Comparison of ENCODE assay signal across 12 mouse cellular contexts in genomic region chr6:140613822-140614221, GRCm38 (mm10).
"Had no signal": no experiment of that assay in that cellular context is flagged by ENCODE, and none has a peak within 500 bp of the region (broad histone marks: within the 10 kb centered on the region; RNA-seq: fewer than 3 reads in every experiment).

No protein-coding gene starts in this region.

- H3K27me3 ChIP-seq: kidney, embryonic 15.5 days; limb, embryonic 12.5 days; liver, embryonic 13.5 days; lung, embryonic 15.5 days; midbrain, embryonic 13.5 days; neural tube, embryonic 15.5 days had no signal

- ATAC-seq: liver, postnatal 0 days; midbrain, embryonic 13.5 days had no signal

- H3K9me3 ChIP-seq: kidney, embryonic 15.5 days; limb, embryonic 12.5 days; liver, embryonic 13.5 days; lung, embryonic 15.5 days; midbrain, embryonic 13.5 days; neural tube, embryonic 15.5 days had no signal

- H3K27ac ChIP-seq: limb, embryonic 12.5 days; liver, embryonic 13.5 days; lung, embryonic 15.5 days; macrophage; midbrain, embryonic 13.5 days; neural tube, embryonic 15.5 days had no signal

- H3K36me3 ChIP-seq: kidney, embryonic 15.5 days; limb, embryonic 12.5 days; liver, embryonic 13.5 days; lung, embryonic 15.5 days; midbrain, embryonic 13.5 days; neural tube, embryonic 15.5 days had no signal

- H3K4me1 ChIP-seq: limb, embryonic 12.5 days; liver, embryonic 13.5 days; lung, embryonic 15.5 days; midbrain, embryonic 13.5 days; neural tube, embryonic 15.5 days had no signal

- DNase-seq: kidney, postnatal 14 days; liver; liver, embryonic 13.5 days; liver, postnatal 0 days; lung, postnatal 14 days had no signal

- H3K4me3 ChIP-seq: kidney, embryonic 15.5 days; limb, embryonic 12.5 days; liver, embryonic 13.5 days; lung, embryonic 15.5 days; midbrain, embryonic 13.5 days; myocyte; neural tube, embryonic 15.5 days had no signal

- H3K9ac ChIP-seq: kidney, embryonic 15.5 days; limb, embryonic 12.5 days; liver, embryonic 13.5 days; liver, postnatal 0 days; lung, embryonic 15.5 days; midbrain, embryonic 13.5 days; neural tube, embryonic 15.5 days had no signal

- H3K4me2 ChIP-seq: kidney, embryonic 15.5 days; limb, embryonic 12.5 days; liver, embryonic 13.5 days; lung, embryonic 15.5 days; midbrain, embryonic 13.5 days; neural tube, embryonic 15.5 days had no signal
